Mouse (Mus musculus) adrenal gland, postnatal 14 days (tissue): ENCODE results near the gene Hist1h4a. TPM values are rescaled to one million over a fixed set of nuclear protein-coding genes. Genes with fewer than 3 reads are reported as not detected.
A peak's percentile ranks its signal among the peaks of the same experiment; 100 is the strongest.
"Not testable (repeated sequence)": the region's sequence is repeated elsewhere in the genome, so short reads cannot be mapped to it uniquely, and the experiment has no call there.

Source experiments
- DNase-seq: peaks from one replicate; pipeline ENCODE4 v3.0.0; 2021; ENCODE audit warnings: mixed read lengths
- total RNA-seq: library from RNA; stranded (reverse); gene quantifications from 2 replicates; pipeline ENCODE4 v1.2.3, GENCODE M21; 2021

Gene Hist1h4a
- total RNA-seq, 1 experiment from 2014 or later: 198 TPM

GRCm38 (mm10) chr13:23743215-23743614, 17.8 kb downstream of the Hist1h4a start:
- DNase-seq: no peak

DNA sequence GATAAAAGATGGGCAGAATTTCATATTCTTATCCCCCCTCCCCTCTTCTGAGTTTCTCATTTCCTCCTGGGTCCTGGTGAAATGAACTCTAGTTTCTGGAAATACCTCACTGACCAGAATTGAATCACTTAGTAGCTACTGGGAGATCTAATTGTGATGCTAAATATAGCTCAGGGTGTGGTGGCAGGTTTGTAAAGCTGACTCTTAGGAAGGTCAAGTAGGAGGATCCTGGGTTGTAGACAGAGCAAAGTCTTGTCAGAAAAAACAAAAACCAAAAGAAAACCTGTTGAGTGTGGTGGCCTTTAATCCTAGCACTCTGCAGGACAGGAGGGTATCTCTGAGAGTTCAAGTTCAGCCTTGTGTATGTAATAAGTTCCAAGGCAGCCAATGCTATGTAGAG, 19.0 kb downstream of the Hist1h4a start:
- no peak for DNase-seq

- no peak for DNase-seq
These were observed 20.1 kb downstream of the Hist1h4a start for GRCm38 (mm10) chr13:23740910-23741309.

- no peak for DNase-seq
These were observed 20.7 kb downstream of the Hist1h4a start for GRCm38 (mm10) chr13:23740256-23740840.

GRCm38 (mm10) chr13:23739922-23740252, 21.1 kb downstream of the Hist1h4a start:
- DNase-seq: no peak

DNA sequence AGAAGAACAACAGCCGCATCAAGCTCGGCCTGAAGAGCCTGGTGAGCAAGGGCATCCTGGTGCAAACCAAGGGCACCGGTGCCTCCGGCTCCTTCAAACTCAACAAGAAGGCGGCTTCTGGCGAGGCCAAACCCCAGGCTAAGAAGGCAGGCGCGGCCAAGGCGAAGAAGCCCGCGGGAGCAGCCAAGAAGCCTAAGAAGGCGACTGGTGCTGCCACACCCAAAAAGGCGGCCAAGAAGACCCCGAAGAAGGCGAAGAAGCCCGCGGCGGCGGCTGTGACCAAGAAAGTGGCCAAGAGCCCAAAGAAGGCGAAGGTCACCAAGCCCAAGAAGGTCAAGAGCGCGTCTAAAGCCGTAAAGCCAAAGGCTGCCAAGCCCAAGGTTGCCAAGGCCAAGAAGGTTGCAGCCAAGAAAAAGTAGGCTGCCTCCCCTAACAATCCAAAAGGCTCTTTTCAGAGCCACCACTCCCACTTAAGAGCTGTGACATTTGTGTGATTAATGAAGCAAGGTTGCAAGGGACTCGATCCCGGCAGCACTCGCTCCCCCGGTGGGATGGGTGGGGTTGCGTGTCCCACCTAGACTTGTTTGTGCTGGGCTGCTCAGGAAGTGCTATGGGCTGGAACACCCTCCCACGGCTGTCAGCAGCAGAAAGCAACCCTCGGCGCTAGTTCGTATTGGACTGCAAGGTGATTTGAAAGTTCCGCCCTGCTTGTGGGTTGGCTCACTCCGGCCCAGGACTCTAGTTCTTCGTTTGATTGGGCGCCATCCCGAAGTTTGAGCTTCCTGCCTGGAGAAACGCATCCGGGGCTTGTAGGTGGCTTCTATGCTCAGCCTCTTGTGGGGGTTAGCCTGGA, 21.7 kb downstream of the Hist1h4a start:
- DNase-seq: peak; percentile 95

DNA sequence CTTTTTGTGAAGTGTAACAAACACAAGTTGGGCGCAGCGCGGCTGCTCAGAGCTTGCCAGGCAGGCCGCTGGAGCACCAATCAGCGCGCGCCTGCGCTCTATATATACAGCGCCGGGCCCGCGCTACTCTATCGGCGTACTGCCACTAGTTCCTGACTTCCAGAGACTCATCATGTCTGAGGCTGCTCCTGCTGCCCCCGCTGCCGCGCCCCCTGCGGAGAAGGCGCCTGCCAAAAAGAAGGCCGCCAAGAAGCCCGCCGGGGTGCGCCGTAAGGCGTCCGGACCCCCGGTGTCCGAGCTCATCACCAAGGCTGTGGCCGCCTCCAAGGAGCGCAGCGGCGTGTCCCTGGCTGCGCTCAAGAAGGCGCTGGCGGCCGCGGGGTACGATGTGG, 22.4 kb downstream of the Hist1h4a start, which contains the start of gene Hist1h1c:
Gene Hist1h1c (plus strand): TSS at position 132 of the 392 bp plus-strand sequence.
- DNase-seq: peak; percentile 96

DNA sequence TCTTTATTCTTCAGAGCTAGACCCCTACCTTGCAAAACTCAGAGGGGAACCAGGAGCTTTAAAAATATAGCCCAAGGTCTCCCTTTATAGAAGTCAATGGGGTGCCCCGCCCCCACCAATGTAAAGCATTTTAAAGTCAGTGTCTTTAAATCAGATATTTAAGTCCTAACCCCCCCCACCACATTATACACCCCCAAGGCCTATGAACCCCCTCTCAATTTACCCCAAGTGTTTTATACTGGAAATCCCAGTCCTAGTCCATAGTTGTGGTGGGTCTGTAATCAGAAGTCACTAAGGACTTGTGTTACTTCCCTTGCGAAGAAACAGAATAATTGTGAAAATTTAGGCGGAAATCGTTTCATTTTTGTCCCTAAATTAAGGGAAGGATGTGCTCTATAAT, 23.0 kb downstream of the Hist1h4a start:
- no peak for DNase-seq

- no peak for DNase-seq
These were observed 23.9 kb downstream of the Hist1h4a start for GRCm38 (mm10) chr13:23737091-23737490.

- DNase-seq: peak; percentile 58
These were observed 28.8 kb downstream of the Hist1h4a start for GRCm38 (mm10) chr13:23732156-23732804.

GRCm38 (mm10) chr13:23730479-23730878, 30.6 kb downstream of the Hist1h4a start:
- peak; percentile 62 for DNase-seq

GRCm38 (mm10) chr13:23729706-23730105, 31.3 kb downstream of the Hist1h4a start:
- DNase-seq: no peak

DNA sequence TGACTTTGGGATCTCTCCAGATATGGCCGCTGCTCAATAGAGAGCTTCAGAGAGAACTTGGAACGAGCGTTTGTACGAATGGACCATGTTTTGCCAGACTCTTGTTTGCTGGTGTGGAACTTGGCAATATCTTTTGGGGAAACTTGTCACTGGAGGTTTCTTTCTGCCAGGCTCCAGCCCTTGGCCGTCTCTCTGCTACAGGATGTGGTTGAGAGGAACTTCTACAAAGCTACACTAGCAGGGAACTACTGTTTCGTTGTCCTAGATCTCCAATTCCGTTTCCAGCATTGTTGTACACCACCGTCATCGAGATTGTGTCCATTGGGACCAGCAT, 31.9 kb downstream of the Hist1h4a start:
- no peak for DNase-seq

- no peak for DNase-seq
These were observed 32.4 kb downstream of the Hist1h4a start for GRCm38 (mm10) chr13:23728472-23729191.

GRCm38 (mm10) chr13:23725213-23725612, 35.8 kb downstream of the Hist1h4a start:
- no peak for DNase-seq

DNA sequence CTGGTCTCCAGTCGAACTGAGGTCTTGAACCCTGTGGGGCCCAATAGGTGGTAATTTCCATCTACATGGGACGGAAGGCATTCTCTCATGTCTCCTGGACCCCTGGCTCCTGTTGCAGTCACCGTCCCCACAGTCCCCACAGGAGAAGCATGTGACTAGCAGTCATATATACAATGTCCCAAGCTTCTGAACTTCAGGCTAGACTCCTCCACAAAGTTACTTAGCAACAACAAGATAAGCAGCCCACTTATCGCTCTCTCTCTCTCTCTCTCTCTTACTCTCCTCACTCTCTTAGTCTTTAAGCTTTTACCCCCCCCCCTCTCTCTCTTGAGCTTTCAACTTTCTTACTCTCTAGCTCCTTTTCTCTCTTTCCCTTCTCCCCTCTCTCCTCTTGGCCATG, 36.8 kb downstream of the Hist1h4a start:
- no peak for DNase-seq

DNA sequence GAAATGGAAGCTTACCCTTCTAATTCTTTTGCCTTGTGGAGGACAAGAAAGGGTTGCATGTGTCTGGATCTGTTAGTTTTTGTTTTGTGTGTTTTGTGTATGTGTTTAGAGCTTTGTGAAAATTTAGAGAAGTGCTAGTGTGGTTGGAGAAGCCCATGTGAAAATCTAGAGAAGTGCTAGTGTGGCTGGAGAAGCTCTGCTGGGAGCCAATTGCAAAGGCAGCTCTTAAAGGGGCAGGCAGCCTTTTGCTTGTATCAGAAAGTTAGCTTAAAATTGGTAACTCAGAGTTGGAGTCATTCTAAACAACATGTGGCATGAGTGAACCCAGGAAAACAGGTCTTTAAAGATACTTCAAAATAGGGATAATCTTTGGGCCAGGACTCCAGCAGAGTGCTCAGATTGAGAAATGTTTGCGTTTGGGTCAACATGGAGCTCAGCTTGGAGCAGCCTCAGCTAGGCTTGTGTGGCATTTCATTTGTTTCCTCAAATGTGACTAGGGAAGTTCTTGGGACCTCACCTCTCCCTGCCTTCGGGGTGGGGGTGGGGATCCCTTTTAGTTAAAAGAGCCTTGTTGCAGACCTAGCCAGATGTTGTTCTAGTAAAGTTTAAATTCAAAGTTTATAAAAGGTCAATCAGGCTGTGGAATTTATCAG, 43.3 kb downstream of the Hist1h4a start:
- not testable (repeated sequence) for DNase-seq

GRCm38 (mm10) chr13:23717176-23717575, 43.9 kb downstream of the Hist1h4a start:
- DNase-seq: no peak

GRCm38 (mm10) chr13:23716261-23717042, 44.6 kb downstream of the Hist1h4a start:
- DNase-seq: no peak
